Mouse (Mus musculus): ENCODE data around the gene Scrn2. TPM values are rescaled to one million over a fixed set of nuclear protein-coding genes. Genes with fewer than 3 reads are reported as not detected.
A peak's percentile ranks its signal among the peaks of the same experiment; 100 is the strongest.

Gene Scrn2
- polyA plus RNA-seq, 1 experiment from 2014 or later, result 13.9 TPM

DNA sequence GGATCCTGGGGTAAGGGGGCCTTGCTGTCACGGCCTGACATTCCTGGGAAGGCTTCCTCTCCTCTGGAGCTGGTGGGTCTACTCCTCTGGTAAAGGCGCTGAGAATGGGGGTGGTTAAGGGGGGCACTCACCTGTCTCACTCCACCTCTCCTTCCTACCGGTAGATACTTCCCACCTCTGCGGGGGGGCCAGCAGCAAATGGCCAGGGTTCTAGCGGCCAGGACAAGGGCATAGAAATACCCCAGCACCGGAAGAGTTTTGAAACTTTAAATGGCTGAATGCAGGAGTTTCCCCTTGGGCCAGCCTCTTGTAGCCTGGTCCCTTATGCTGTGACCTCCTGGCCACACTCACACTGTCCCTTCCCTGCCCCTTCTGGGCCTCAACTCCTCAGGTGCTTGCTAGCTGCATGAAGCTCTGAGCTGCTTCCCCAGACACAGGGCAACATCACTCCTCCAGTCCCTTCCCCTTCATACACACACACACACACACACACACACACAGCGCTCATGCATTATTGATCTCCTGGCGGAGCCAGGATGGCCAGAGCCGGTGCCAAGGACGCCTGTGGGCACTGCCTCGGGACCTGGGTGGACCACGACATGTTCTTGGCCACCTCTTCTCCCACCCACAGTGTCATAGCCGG, 21.3 kb downstream of the Scrn2 start:
- H3K27me3 ChIP-seq (ENCODE audit: control insufficient read depth, insufficient read depth, low read length), result no peaks in the 10 kb centered on the region
- peak overlapping the region; percentile 95 for H3K4me2 ChIP-seq
- no peaks in the 10 kb centered on the region for H3K9me3 ChIP-seq (replicated peaks; ENCODE audit: control insufficient read depth, low read length)
- H3K36me3 ChIP-seq (ENCODE audit: control insufficient read depth, insufficient read depth, low read length), result peaks cover 14% of the 10 kb centered on the region
- 28% methylated on average over 13 of the region's 13 CpGs for WGBS (ENCODE audit: insufficient replicate concordance)
- H3K27ac ChIP-seq (ENCODE audit: low read depth, low read length), result no peak overlapping the region
- ATAC-seq (replicated peaks; ENCODE audit: insufficient number of reproducible peaks, low FRiP score, low TSS enrichment), result no peak; the same call in 1 of the 2 replicates
- H3K4me1 ChIP-seq (ENCODE audit: control insufficient read depth, insufficient read depth, low read length), result peaks cover 14% of the 10 kb centered on the region
- H3K4me3 ChIP-seq (ENCODE audit: low read depth, low read length), result peak overlapping the region; percentile 70
- H3K9ac ChIP-seq (ENCODE audit: low read depth, low read length), result peak overlapping the region; percentile 80

DNA sequence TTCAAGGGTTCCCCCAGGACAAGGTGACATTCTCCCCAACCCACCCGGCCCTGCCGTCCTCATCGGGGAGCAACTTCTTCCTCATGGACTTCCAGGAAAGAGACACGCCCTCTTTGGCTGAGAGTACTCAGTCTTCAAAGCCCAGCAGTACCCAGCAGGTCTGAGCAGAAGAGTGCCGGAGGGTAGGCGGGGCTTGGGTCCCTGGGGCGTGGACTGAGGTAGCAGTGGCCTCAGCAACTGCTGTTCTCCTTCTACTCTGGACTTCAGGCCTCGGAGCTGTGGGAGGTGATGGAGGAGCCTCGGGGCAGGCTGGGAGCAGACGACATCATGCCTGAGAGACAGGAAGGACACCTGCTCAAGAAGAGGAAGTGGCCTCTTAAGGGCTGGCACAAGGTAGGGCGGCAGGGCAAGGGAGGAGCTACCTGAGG, 22.5 kb downstream of the Scrn2 start:
- Histone ChIP-seq H3K36me3 (ENCODE audit: control insufficient read depth, insufficient read depth, low read length) (peaks cover 18% of the 10 kb centered on the region), H3K4me1 (ENCODE audit: control insufficient read depth, insufficient read depth, low read length) (peaks cover 14% of the 10 kb centered on the region)

GRCm38 (mm10) chr11:97063274-97063920, 33.7 kb downstream of the Scrn2 start:
- no peak overlapping the region for H3K4me3 ChIP-seq (ENCODE audit: low read depth, low read length)
- no peaks in the 10 kb centered on the region for H3K9me3 ChIP-seq (replicated peaks; ENCODE audit: control insufficient read depth, low read length)
- no peaks in the 10 kb centered on the region for H3K27me3 ChIP-seq (ENCODE audit: control insufficient read depth, insufficient read depth, low read length)
- H3K27ac ChIP-seq (ENCODE audit: low read depth, low read length), result peak overlapping the region; percentile 43; the same call in 1 of the 2 replicates
- no peak overlapping the region; the same call in 1 of the 2 replicates for H3K9ac ChIP-seq (ENCODE audit: low read depth, low read length)
- H3K4me1 ChIP-seq (ENCODE audit: control insufficient read depth, insufficient read depth, low read length), result peaks cover 4% of the 10 kb centered on the region; the same call in 1 of the 2 replicates
- H3K36me3 ChIP-seq (ENCODE audit: control insufficient read depth, insufficient read depth, low read length), result peaks cover 15% of the 10 kb centered on the region
- ATAC-seq (replicated peaks; ENCODE audit: insufficient number of reproducible peaks, low FRiP score, low TSS enrichment), result no peak
- 57% methylated on average over 9 of the region's 9 CpGs for WGBS (ENCODE audit: insufficient replicate concordance)
- H3K4me2 ChIP-seq, result no peak overlapping the region

More for the DNA sequence above, 22.5 kb downstream of the Scrn2 start:
- no peaks in the 10 kb centered on the region for H3K27me3 ChIP-seq (ENCODE audit: control insufficient read depth, insufficient read depth, low read length)
- H3K9me3 ChIP-seq (replicated peaks; ENCODE audit: control insufficient read depth, low read length), result no peaks in the 10 kb centered on the region
- H3K4me2 ChIP-seq, result peak overlapping the region; percentile 95
- H3K9ac ChIP-seq (ENCODE audit: low read depth, low read length), result no peak overlapping the region
- WGBS (ENCODE audit: insufficient replicate concordance), result 21% methylated on average over 11 of the region's 11 CpGs
- H3K4me3 ChIP-seq (ENCODE audit: low read depth, low read length), result no peak overlapping the region
- H3K27ac ChIP-seq (ENCODE audit: low read depth, low read length), result no peak overlapping the region
- no peak for ATAC-seq (replicated peaks; ENCODE audit: insufficient number of reproducible peaks, low FRiP score, low TSS enrichment)

DNA sequence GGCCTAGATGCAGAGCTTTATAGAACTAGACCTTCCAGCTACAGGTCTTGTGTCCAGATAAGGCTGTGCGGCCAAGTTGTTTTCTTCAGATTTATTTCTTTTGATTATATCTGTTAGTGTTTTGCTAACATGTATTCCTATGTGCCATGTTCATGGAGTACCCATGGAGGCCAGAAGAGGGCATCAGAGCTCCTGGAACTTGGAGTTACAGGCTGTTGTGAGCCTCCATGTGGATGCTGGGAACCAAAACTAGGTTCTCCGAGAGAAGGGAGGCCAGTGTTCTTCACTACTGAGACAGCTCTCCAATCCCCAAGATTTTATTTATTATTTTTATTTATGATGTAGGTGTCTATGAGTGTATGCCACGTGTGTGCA, 34.2 kb downstream of the Scrn2 start:
- Histone ChIP-seq H3K4me1 (ENCODE audit: control insufficient read depth, insufficient read depth, low read length) (peaks cover 4% of the 10 kb centered on the region; the same call in 1 of the 2 replicates), H3K27me3 (ENCODE audit: control insufficient read depth, insufficient read depth, low read length) (no peaks in the 10 kb centered on the region), H3K9ac (ENCODE audit: low read depth, low read length) (no peak overlapping the region), H3K4me2 (no peak overlapping the region), H3K9me3 (replicated peaks; ENCODE audit: control insufficient read depth, low read length) (no peaks in the 10 kb centered on the region), H3K27ac (ENCODE audit: low read depth, low read length) (peak overlapping the region; percentile 43; the same call in 1 of the 2 replicates), H3K4me3 (ENCODE audit: low read depth, low read length) (no peak overlapping the region), H3K36me3 (ENCODE audit: control insufficient read depth, insufficient read depth, low read length) (peaks cover 15% of the 10 kb centered on the region)
- no peak for ATAC-seq (replicated peaks; ENCODE audit: insufficient number of reproducible peaks, low FRiP score, low TSS enrichment)
- WGBS (ENCODE audit: insufficient replicate concordance), result 85% methylated on average over 3 of the region's 3 CpGs

DNA sequence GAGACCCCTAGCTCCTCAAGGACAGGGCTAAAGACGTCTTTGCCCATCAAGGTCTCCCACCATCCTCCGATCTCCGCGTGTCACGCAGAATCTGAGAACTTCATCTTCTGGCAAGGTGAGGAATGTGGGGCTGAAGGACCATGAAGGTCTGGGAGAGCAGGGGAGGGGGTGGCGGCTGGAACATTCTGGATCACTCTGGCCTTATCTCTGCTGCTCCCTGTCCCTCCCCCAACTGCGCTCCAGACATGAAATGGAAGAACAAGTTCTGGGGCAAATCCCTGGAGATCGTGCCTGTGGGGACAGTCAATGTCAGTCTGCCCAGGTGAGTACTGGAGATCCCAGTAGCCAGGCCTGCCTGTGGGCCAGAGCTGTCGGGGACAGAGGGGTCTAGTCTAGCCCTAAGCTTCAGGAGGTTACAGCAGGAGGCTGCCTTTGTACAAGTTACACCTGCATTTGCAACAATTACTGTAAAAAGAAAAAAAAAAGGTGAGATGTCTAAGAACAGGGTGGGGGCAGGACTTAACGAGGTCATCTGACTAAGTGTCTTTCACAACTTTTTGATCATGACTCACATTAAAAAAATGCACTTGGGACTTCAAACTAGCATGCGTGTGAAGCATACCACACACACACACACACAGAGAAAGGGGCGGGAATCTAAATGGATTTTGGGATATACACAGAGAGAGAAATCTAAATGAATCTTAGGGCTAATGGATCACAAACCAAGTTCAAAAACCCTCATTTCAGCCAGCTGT, 36.0 kb downstream of the Scrn2 start:
- Histone ChIP-seq H3K27ac (ENCODE audit: low read depth, low read length) (no peak overlapping the region), H3K36me3 (ENCODE audit: control insufficient read depth, insufficient read depth, low read length) (peaks cover 10% of the 10 kb centered on the region; the same call in 1 of the 2 replicates), H3K27me3 (ENCODE audit: control insufficient read depth, insufficient read depth, low read length) (no peaks in the 10 kb centered on the region), H3K9me3 (replicated peaks; ENCODE audit: control insufficient read depth, low read length) (no peaks in the 10 kb centered on the region), H3K4me3 (ENCODE audit: low read depth, low read length) (no peak overlapping the region), H3K4me2 (no peak overlapping the region), H3K9ac (ENCODE audit: low read depth, low read length) (no peak overlapping the region), H3K4me1 (ENCODE audit: control insufficient read depth, insufficient read depth, low read length) (peaks cover 4% of the 10 kb centered on the region; the same call in 1 of the 2 replicates)
- ATAC-seq (replicated peaks; ENCODE audit: insufficient number of reproducible peaks, low FRiP score, low TSS enrichment), result no peak
- WGBS (ENCODE audit: insufficient replicate concordance), result 69% methylated on average over 12 of the region's 12 CpGs

GRCm38 (mm10) chr11:97066656-97067360, 37.1 kb downstream of the Scrn2 start:
- H3K9me3 ChIP-seq (replicated peaks; ENCODE audit: control insufficient read depth, low read length), result no peaks in the 10 kb centered on the region
- no peaks in the 10 kb centered on the region for H3K27me3 ChIP-seq (ENCODE audit: control insufficient read depth, insufficient read depth, low read length)
- ATAC-seq (replicated peaks; ENCODE audit: insufficient number of reproducible peaks, low FRiP score, low TSS enrichment), result no peak
- H3K36me3 ChIP-seq (ENCODE audit: control insufficient read depth, insufficient read depth, low read length), result peaks cover 3% of the 10 kb centered on the region; the same call in 1 of the 2 replicates
- peaks cover 8% of the 10 kb centered on the region for H3K4me1 ChIP-seq (ENCODE audit: control insufficient read depth, insufficient read depth, low read length)
- no peak overlapping the region for H3K4me3 ChIP-seq (ENCODE audit: low read depth, low read length)
- no peak overlapping the region for H3K27ac ChIP-seq (ENCODE audit: low read depth, low read length)
- no peak overlapping the region for H3K4me2 ChIP-seq
- 43% methylated on average over 22 of the region's 22 CpGs for WGBS (ENCODE audit: insufficient replicate concordance)
- H3K9ac ChIP-seq (ENCODE audit: low read depth, low read length), result no peak overlapping the region

DNA sequence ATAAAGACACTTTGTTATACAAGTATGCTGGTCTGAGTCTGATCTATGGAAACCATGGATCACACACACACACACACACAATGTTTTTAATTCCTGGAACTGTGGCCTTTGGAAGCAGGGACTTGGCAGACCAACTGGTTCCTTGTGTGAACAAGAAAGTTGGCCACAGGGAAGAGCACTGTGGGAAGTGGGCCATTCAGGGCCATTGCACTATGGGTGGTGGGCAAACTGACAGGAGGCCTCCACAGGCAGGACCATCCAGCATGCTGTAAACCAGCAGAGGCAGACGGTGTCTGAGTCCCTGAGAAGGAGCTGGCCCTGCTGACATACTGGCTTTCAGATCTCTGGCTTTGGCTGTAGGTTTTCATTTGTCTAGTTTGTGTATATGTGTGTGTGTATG, 39.6 kb downstream of the Scrn2 start:
- no peak for ATAC-seq (replicated peaks; ENCODE audit: insufficient number of reproducible peaks, low FRiP score, low TSS enrichment)
- no peak overlapping the region for H3K4me2 ChIP-seq
- no peaks in the 10 kb centered on the region for H3K27me3 ChIP-seq (ENCODE audit: control insufficient read depth, insufficient read depth, low read length)
- H3K9me3 ChIP-seq (replicated peaks; ENCODE audit: control insufficient read depth, low read length), result no peaks in the 10 kb centered on the region
- H3K9ac ChIP-seq (ENCODE audit: low read depth, low read length), result no peak overlapping the region
- WGBS (ENCODE audit: insufficient replicate concordance), result 57% methylated on average over 1 of the region's 1 CpGs
- no peak overlapping the region for H3K4me3 ChIP-seq (ENCODE audit: low read depth, low read length)
- peaks cover 3% of the 10 kb centered on the region; the same call in 1 of the 2 replicates for H3K36me3 ChIP-seq (ENCODE audit: control insufficient read depth, insufficient read depth, low read length)
- H3K4me1 ChIP-seq (ENCODE audit: control insufficient read depth, insufficient read depth, low read length), result peaks cover 4% of the 10 kb centered on the region; the same call in 1 of the 2 replicates
- H3K27ac ChIP-seq (ENCODE audit: low read depth, low read length), result no peak overlapping the region

- Histone ChIP-seq H3K9me3 (replicated peaks; ENCODE audit: control insufficient read depth, low read length) (no peaks in the 10 kb centered on the region), H3K36me3 (ENCODE audit: control insufficient read depth, insufficient read depth, low read length) (peaks cover 3% of the 10 kb centered on the region; the same call in 1 of the 2 replicates), H3K9ac (ENCODE audit: low read depth, low read length) (no peak overlapping the region), H3K4me1 (ENCODE audit: control insufficient read depth, insufficient read depth, low read length) (peaks cover 4% of the 10 kb centered on the region; the same call in 1 of the 2 replicates), H3K27me3 (ENCODE audit: control insufficient read depth, insufficient read depth, low read length) (no peaks in the 10 kb centered on the region), H3K27ac (ENCODE audit: low read depth, low read length) (no peak overlapping the region), H3K4me2 (no peak overlapping the region), H3K4me3 (ENCODE audit: low read depth, low read length) (no peak overlapping the region)
- ATAC-seq (replicated peaks; ENCODE audit: insufficient number of reproducible peaks, low FRiP score, low TSS enrichment), result no peak
- 82% methylated on average over 2 of the region's 2 CpGs for WGBS (ENCODE audit: insufficient replicate concordance)
Observed at GRCm38 (mm10) chr11:97069770-97070169, 40.0 kb downstream of the Scrn2 start.
